Mouse (Mus musculus) small intestine, adult 2 months (tissue): Measurements from ENCODE around the gene Cep112.

Source experiments
- CTCF ChIP-seq: fragments of 200-500 bp; IDR thresholded peaks from 2 replicates; pipeline ENCODE4 v1.5.1; 2012; ENCODE audit warnings: low read depth, mild to moderate bottlenecking, control low read depth, inconsistent platforms, low read length, moderate library complexity, mixed read lengths; ENCODE audit not compliant: insufficient replicate concordance, insufficient read length; ENCODE audit errors: extremely low read depth
- POLR2A ChIP-seq: fragments of 200-500 bp; IDR thresholded peaks from 2 replicates; pipeline ENCODE4 v1.6.1; 2012; ENCODE audit warnings: low read depth, mild to moderate bottlenecking, control low read depth, inconsistent platforms, low read length, moderate library complexity

DNA sequence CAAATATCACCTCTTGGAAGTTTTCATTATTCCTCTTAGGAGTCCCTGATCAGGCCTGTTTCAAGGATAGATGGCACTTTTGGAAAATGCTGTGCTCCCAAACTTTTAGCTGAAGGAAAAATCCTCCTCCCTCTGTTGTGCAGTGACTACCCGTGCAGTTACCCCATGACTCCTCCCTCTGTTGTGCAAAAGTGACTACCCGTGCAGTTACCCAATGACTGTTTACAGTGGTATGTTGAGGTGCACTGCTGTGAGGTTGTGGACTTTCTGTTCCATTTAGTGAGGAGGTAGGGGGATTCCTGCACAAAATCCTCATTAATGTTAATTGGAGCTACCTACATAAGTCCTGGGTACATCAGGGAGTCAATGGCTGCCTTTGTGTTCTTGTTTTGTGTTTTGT lies 417.8 kb downstream of the Cep112 start:
- TF ChIP-seq CTCF = no peak
- no peak for TF ChIP-seq POLR2A
